Mouse (Mus musculus): ENCODE data around the gene Spdye4c. TPM values are rescaled to one million over a fixed set of nuclear protein-coding genes. Genes with fewer than 3 reads are reported as not detected.

Spdye4c gene
- total RNA-seq, 2 experiments from 2014 or later = not detected

- DNase-seq (ENCODE audit: extremely low spot score in 1 of 2, low spot score in 1 of 2) = no peak
Observed at GRCm38 (mm10) chr2:128592301-128592700, 1.3 kb downstream of the Spdye4c start.

DNA sequence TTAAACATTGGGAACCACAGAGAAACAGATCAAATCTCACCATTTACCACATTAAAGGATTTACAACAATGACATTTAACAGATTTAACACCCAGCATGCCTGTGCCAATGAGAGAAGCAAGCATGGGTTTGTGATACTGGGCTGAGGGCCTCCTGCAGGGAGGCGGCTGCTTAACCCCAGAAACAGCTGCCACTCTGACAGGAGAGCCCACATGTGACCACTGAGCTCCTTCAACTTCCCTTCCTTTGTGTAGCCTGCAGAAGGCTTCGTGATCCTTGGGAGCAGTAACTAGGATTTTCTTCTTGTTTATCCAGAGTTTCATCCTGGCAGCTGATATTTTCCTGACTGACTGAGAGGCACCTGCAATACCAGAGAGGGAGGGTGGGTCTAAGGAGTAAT lies 10.5 kb downstream of the Spdye4c start:
- DNase-seq (ENCODE audit: extremely low spot score in 1 of 2, low spot score in 1 of 2) = no peak

GRCm38 (mm10) chr2:128609286-128609685 lies 18.3 kb downstream of the Spdye4c start:
- no peak for DNase-seq (ENCODE audit: extremely low spot score in 1 of 2, low spot score in 1 of 2)

GRCm38 (mm10) chr2:128611178-128611577 lies 20.2 kb downstream of the Spdye4c start:
- DNase-seq (ENCODE audit: extremely low spot score in 1 of 2, low spot score in 1 of 2) = no peak

DNA sequence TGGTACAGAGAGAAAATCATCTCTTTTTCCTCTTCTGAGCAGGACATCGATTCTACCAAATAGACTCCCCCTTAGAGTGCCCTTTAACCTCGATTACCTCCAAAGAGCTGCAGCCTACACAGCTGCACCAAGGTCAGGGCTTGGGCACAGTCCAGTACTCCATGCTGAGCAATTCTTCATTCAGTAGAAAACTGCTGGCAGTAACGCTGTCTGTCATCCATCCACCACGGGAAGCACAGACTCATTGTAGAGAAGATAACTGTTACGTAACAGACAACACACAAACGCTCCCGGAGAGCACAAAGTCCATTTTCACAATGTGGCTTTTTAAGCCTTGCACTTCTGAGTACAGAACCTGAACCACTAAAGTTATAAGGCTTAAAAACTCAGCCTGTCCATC lies 21.3 kb downstream of the Spdye4c start:
- DNase-seq (ENCODE audit: extremely low spot score in 1 of 2, low spot score in 1 of 2) = no peak

DNA sequence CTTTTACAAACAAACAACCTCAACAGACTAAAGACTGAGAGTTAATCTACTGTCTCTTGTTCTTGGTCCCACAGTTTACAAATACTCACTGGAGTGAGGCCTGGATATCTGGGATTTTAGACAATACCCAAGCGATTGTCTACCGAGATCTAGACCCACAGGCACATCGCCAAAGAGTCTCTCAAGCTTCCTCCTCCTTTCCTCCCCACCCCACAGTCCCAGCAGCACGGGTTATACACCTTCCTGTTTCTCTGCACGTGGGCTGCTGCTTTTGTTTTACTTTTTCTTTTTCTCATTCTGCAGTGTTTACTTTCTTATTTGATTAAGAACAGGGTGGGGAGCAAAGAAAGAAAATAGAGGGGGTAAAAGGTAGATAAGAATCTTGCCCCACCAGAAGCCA lies 22.4 kb downstream of the Spdye4c start:
- DNase-seq (ENCODE audit: extremely low spot score in 1 of 2, low spot score in 1 of 2) = no peak

DNA sequence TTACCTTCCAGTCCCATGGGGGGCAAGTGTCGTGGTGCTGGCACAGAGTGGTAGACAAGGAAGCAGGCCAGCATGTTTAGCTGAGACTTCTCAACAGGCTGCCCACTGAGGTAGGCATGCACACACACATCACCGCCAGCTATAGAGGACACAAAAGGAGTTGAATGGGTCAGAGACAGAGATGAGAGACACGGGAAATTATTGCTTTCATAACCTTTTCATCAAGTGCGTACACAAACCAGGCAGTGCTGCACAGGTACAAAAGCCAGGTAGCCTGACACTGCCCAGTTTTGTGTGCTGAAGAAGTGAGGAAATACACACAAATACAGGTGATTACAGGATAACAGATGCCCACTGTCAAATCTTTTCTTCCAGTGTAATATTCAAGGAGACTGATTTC lies 24.4 kb downstream of the Spdye4c start:
- DNase-seq (ENCODE audit: extremely low spot score in 1 of 2, low spot score in 1 of 2) = no peak

DNA sequence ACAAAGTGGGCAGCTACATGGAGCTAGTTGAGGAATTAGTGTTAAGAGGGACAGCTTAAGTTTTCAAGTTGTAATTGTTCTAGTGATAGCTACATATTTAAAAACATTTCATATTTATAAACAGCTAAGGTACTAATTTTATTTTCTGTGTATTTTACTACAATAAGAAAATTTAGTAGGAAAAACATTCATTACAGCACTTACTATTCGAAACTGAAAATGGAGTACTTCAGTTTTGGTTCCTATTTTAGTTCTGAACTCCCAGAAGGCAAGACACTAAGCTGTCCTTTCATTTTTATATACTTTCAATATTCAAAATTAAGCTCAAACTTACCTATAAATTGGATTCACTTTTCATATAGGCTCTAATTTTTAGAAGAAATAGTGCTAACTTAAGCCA lies 29.6 kb downstream of the Spdye4c start:
- no peak for DNase-seq (ENCODE audit: extremely low spot score in 1 of 2, low spot score in 1 of 2)

Other genes with a start within 250 kb of the Spdye4c start
- gene Anapc1, start 96.2 kb downstream of the Spdye4c start, total RNA-seq (2021) = 10 to 100 TPM; 60.3 to 73.0 TPM
- 10 to 100 TPM; 24.1 to 33.5 TPM for gene Mertk, start 107.7 kb downstream of the Spdye4c start, total RNA-seq (2021)
- 10 to 100 TPM; 33.7 to 36.2 TPM for gene Tmem87b, start 226.9 kb downstream of the Spdye4c start, total RNA-seq (2021)

Measured in layer of hippocampus, postnatal 25 days (tissue).